25 mouse cellular contexts compared by ENCODE assay signal in genomic region chr11:85116084-85116844, GRCm38 (mm10). TPM values are rescaled to one million over a fixed set of nuclear protein-coding genes. Genes with fewer than 3 reads are reported as not detected.
A peak's percentile ranks its signal among the peaks of the same experiment; 100 is the strongest.
DNase-seq lines count a peak whose midpoint lies in the region; ATAC-seq lines count a peak whose summit lies in the region.
"Had no signal": no experiment of that assay in that cellular context is flagged by ENCODE, and none has a peak within 500 bp of the region (broad histone marks: within the 10 kb centered on the region; RNA-seq: fewer than 3 reads in every experiment).

No protein-coding gene starts in this region.

- H3K4me1 ChIP-seq in megakaryocyte, embryonic 14.5 days, result peaks cover 75% of the 10 kb centered on the region
- peaks cover 80% of the 10 kb centered on the region for H3K4me1 ChIP-seq in liver, embryonic 13.5 days (replicated peaks)
- H3K4me1 ChIP-seq: embryonic facial prominence, embryonic 15.5 days; forebrain, embryonic 13.5 days; limb, embryonic 12.5 days had no signal

- peak; percentile 89 for DNase-seq in c-Kit-positive CD71-positive TER-119-positive erythroid progenitor cells, embryonic 14.5 days (ENCODE audit: low spot score)
- DNase-seq in liver, embryonic 13.5 days, result peak; percentile 75
- DNase-seq in yolk sac, embryonic 10.5 days (ENCODE audit: low spot score), result peak; percentile 3
- DNase-seq in adrenal gland, postnatal 10 days, result no peak
- DNase-seq in thymus, postnatal 0 days (ENCODE audit: low spot score), result no peak
- DNase-seq: adrenal gland, postnatal 25 days; B cell, adult 2 months; cerebellum, adult 9-11 months; embryo, embryonic 11 days; gastrocnemius, postnatal 25 days; kidney, adult 11 months; kidney, postnatal 10 days; right cerebral cortex, postnatal 25 days had no signal

- H3K36me3 ChIP-seq in megakaryocyte, embryonic 14.5 days (replicated peaks; ENCODE audit: low read length), result peaks cover 9% of the 10 kb centered on the region
- peaks cover 6% of the 10 kb centered on the region for H3K36me3 ChIP-seq in liver, embryonic 13.5 days

- ATAC-seq in megakaryocyte, adult 5-6 weeks (ENCODE audit: poor library complexity, severe bottlenecking), result no peak
- ATAC-seq in liver, embryonic 13.5 days (ENCODE audit: low read depth), result peak; percentile 99
- ATAC-seq: activated CD4-positive, CD25-positive, alpha-beta regulatory T cell, adult 4 months; forebrain, embryonic 13.5 days; Patski had no signal

- H3K27ac ChIP-seq in liver, embryonic 13.5 days, result peak overlapping the region; percentile 96
- H3K27ac ChIP-seq: embryonic facial prominence, embryonic 15.5 days; forebrain, embryonic 13.5 days; hindbrain, embryonic 14.5 days; limb, embryonic 12.5 days had no signal

- H3K4me2 ChIP-seq in liver, embryonic 13.5 days, result peak overlapping the region; percentile 46
- H3K4me2 ChIP-seq: embryonic facial prominence, embryonic 15.5 days; forebrain, embryonic 13.5 days; hindbrain, embryonic 14.5 days; limb, embryonic 12.5 days; midbrain, embryonic 11.5 days had no signal

- peak overlapping the region; percentile 75 for H3K4me3 ChIP-seq in megakaryocyte, embryonic 14.5 days (replicated peaks)
- no peak overlapping the region for H3K4me3 ChIP-seq in liver, embryonic 13.5 days (replicated peaks)
- H3K4me3 ChIP-seq: embryonic facial prominence, embryonic 15.5 days; forebrain, embryonic 13.5 days; limb, embryonic 12.5 days had no signal

- no peaks in the 10 kb centered on the region for H3K27me3 ChIP-seq in megakaryocyte, embryonic 14.5 days (replicated peaks)
- no peaks in the 10 kb centered on the region for H3K27me3 ChIP-seq in liver, embryonic 13.5 days
- H3K27me3 ChIP-seq: embryonic facial prominence, embryonic 15.5 days; forebrain, embryonic 13.5 days; limb, embryonic 12.5 days; Patski had no signal

- H3K9ac ChIP-seq in liver, embryonic 13.5 days, result peak overlapping the region; percentile 70
- H3K9ac ChIP-seq: embryonic facial prominence, embryonic 15.5 days; forebrain, embryonic 13.5 days; hindbrain, embryonic 14.5 days; limb, embryonic 12.5 days had no signal

- H3K9me3 ChIP-seq in megakaryocyte, embryonic 14.5 days, result no peaks in the 10 kb centered on the region
- H3K9me3 ChIP-seq in liver, embryonic 13.5 days (replicated peaks), result no peaks in the 10 kb centered on the region
- H3K9me3 ChIP-seq: embryonic facial prominence, embryonic 15.5 days; forebrain, embryonic 13.5 days; limb, embryonic 12.5 days had no signal

- 24% methylated on average over 3 of the region's 3 CpGs for WGBS in liver, embryonic 13.5 days (ENCODE audit: insufficient replicate concordance)

RNA-seq across cellular contexts. Expression of gene Usp32, which starts 23.7 kb away (rescaled TPM):
- polyA plus RNA-seq in megakaryocyte, embryonic 14.5 days (2012; ENCODE audit: insufficient read depth, low replicate concordance), result 5.5 TPM in 1 of 2 replicates, not detected in the other
- 24.9 and 27.3 TPM in 2 replicates for total RNA-seq in megakaryocyte, adult 5-6 weeks (2015)
- total RNA-seq in megakaryocyte, adult 5-6 weeks (2017), result 22.0 and 45.3 TPM in 2 replicates
- polyA plus RNA-seq in liver, embryonic 13.5 days (2015; fragmentation: Nextera tagmentation; extraction: Ambion mirVana), result 9.7 and 10.0 TPM in 2 replicates
- 10 to 100 TPM; 25.3 to 29.1 TPM for total RNA-seq in adrenal gland, postnatal 10 days (2021)
- polyA plus RNA-seq in thymus, postnatal 0 days (2015; fragmentation: Nextera tagmentation; extraction: Ambion mirVana), result 2.5 and 3.5 TPM in 2 replicates

RNA-seq across cellular contexts. Expression of gene 1700125H20Rik, which starts 53.9 kb away (rescaled TPM):
- polyA plus RNA-seq in megakaryocyte, embryonic 14.5 days (2012; ENCODE audit: insufficient read depth, low replicate concordance), result not detected in 2 replicates
- total RNA-seq in megakaryocyte, adult 5-6 weeks (2015), result not detected in 2 replicates
- total RNA-seq in megakaryocyte, adult 5-6 weeks (2017), result not detected in 2 replicates
- 0.16 TPM in 1 of 2 replicates, not detected in the other for polyA plus RNA-seq in liver, embryonic 13.5 days (2015; fragmentation: Nextera tagmentation; extraction: Ambion mirVana)
- 1 to 10 TPM in 1 of 2 experiments, under 1 TPM in 1; 0.99 to 1.4 TPM for total RNA-seq in adrenal gland, postnatal 10 days (2021)
- polyA plus RNA-seq in thymus, postnatal 0 days (2015; fragmentation: Nextera tagmentation; extraction: Ambion mirVana), result 0.26 and 0.49 TPM in 2 replicates
- total RNA-seq: gastrocnemius, postnatal 25 days; heart, postnatal 25 days; left cerebral cortex, adult 8-10 months had no signal
- polyA plus RNA-seq: activated CD4-positive, CD25-positive, alpha-beta regulatory T cell, adult 4 months; lung, embryonic 16.5 days had no signal

Comparison
In these comparisons a context has a peak if more than half of its experiments do, and no peak if none do; other contexts are left out.
1. DNase-seq: peak in c-Kit-positive CD71-positive TER-119-positive erythroid progenitor cells, embryonic 14.5 days (single experiment), liver, embryonic 13.5 days (single experiment) and yolk sac, embryonic 10.5 days (single experiment); none in adrenal gland, postnatal 10 days (single experiment) and thymus, postnatal 0 days (single experiment).